Mouse (Mus musculus) limb, embryonic 15.5 days (tissue): ENCODE measurements around the gene Zmym5. TPM values are rescaled to one million over a fixed set of nuclear protein-coding genes. Genes with fewer than 3 reads are reported as not detected.
A peak's percentile ranks its signal among the peaks of the same experiment; 100 is the strongest.
"Not testable (repeated sequence)": the region's sequence is repeated elsewhere in the genome, so short reads cannot be mapped to it uniquely, and the experiment has no call there.

Source experiments
- ATAC-seq: fragments of 200-750 bp; cut with Nextera tagmentation; 2 replicates; pipeline ENCODE4 v1.8.0; 2017; ENCODE audit warnings: low read depth, moderate TSS enrichment; ENCODE audit not compliant: insufficient number of reproducible peaks, low FRiP score, low TSS enrichment
- H3K27ac ChIP-seq: fragments of 300-500 bp; sonication (generic); 2 replicates; pipeline ENCODE4 v1.5.1; 2015; ENCODE audit warnings: moderate library complexity, mild to moderate bottlenecking, inconsistent platforms
- H3K27me3 ChIP-seq: fragments of 300-500 bp; sonication (generic); 2 replicates; pipeline ENCODE4 v1.6.1; 2015; ENCODE audit warnings: inconsistent platforms
- H3K36me3 ChIP-seq: fragments of 300-500 bp; sonication (generic); 2 replicates; pipeline ENCODE4 v1.6.1; 2015; ENCODE audit warnings: inconsistent platforms
- H3K4me1 ChIP-seq: fragments of 300-500 bp; sonication (generic); 2 replicates; pipeline ENCODE4 v1.6.1; 2015; ENCODE audit warnings: inconsistent platforms
- H3K4me2 ChIP-seq: fragments of 300-500 bp; sonication (generic); 2 replicates; pipeline ENCODE4 v1.6.1; 2015; ENCODE audit warnings: mild to moderate bottlenecking, inconsistent platforms
- H3K4me3 ChIP-seq: fragments of 300-500 bp; sonication (generic); 2 replicates; pipeline ENCODE4 v1.5.1; 2015; ENCODE audit warnings: mild to moderate bottlenecking, inconsistent platforms
- H3K9ac ChIP-seq: fragments of 300-500 bp; sonication (generic); 2 replicates; pipeline ENCODE4 v1.6.1; 2015; ENCODE audit warnings: inconsistent platforms
- H3K9me3 ChIP-seq: fragments of 300-500 bp; sonication (generic); 2 replicates; pipeline ENCODE4 v1.6.1; 2016; ENCODE audit warnings: inconsistent platforms
- WGBS: fragments of 180-500 bp; shearing (Covaris S2); methylation state at CpG from one replicate; pipeline ENCODE4 v1.1.7; 2015; 5-methylcytosine and 5-hydroxymethylcytosine counted together
- polyA plus RNA-seq: library from polyadenylated mRNA; unstranded; fragments of >200 nt; fragmentation: Nextera tagmentation; extraction: Ambion mirVana; gene quantifications from 2 replicates; pipeline ENCODE4 v1.2.1, GENCODE M21; 2015

Zmym5 gene
- polyA plus RNA-seq, result 25.9 and 26.4 TPM in 2 replicates

GRCm38 (mm10) chr14:56811701-56812339, at the start of gene Zmym5:
Zmym5 (minus strand) TSS chr14:56811716.
- not testable (repeated sequence) for H3K9me3 ChIP-seq, H3K27me3 ChIP-seq, H3K4me1 ChIP-seq, H3K36me3 ChIP-seq
- ATAC-seq, result peak; percentile 97
- Histone ChIP-seq H3K27ac (peak within 1 kb of the TSS; percentile 95), H3K4me3 (peak within 1 kb of the TSS; percentile 64), H3K4me2 (peak within 1 kb of the TSS; percentile 70), H3K9ac (peak within 1 kb of the TSS; percentile 70)
- WGBS, result under 1% methylated on average over 50 of the region's 72 CpGs

- H3K4me3 ChIP-seq, result no peak overlapping the region
- no peak overlapping the region for H3K27ac ChIP-seq
- H3K27me3 ChIP-seq, result no peaks in the 10 kb centered on the region
- no peak overlapping the region for H3K4me2 ChIP-seq
- no peaks in the 10 kb centered on the region for H3K4me1 ChIP-seq
- H3K9me3 ChIP-seq, result no peaks in the 10 kb centered on the region
- no peaks in the 10 kb centered on the region for H3K36me3 ChIP-seq
- WGBS, result 73% methylated on average over 2 of the region's 2 CpGs
- no peak overlapping the region for H3K9ac ChIP-seq
- no peak for ATAC-seq
Observed at GRCm38 (mm10) chr14:56849681-56850080, 38.2 kb upstream of the Zmym5 start.

- H3K4me3 ChIP-seq, result no peak overlapping the region
- H3K36me3 ChIP-seq, result no peaks in the 10 kb centered on the region
- H3K9ac ChIP-seq, result no peak overlapping the region
- no peak overlapping the region for H3K4me2 ChIP-seq
- H3K27me3 ChIP-seq, result no peaks in the 10 kb centered on the region
- no peak for ATAC-seq
- 69% methylated on average over 2 of the region's 2 CpGs for WGBS
- H3K4me1 ChIP-seq, result no peaks in the 10 kb centered on the region
- no peaks in the 10 kb centered on the region for H3K9me3 ChIP-seq
- no peak overlapping the region for H3K27ac ChIP-seq
Observed at GRCm38 (mm10) chr14:56848322-56848721, 36.8 kb upstream of the Zmym5 start.

DNA sequence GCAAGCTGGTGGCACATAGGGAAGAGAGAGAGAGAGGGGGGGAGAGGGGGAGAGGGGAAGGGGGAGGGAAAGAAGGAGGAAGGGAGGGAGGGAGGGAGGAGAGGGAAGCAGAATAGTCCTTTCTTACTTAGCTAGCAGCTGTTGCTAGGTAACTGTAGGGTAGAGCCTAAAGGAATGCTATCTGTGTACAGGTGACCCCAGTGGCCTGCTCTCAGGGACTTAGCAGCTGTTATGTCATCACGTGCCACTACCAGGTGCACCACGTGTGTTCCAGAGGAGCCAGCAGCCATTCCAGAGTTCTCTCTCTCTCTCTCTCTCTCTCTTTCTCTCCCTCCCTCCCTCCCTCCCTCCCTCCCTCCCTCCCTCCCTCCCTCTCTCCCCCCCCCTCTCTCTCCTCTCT, 33.0 kb upstream of the Zmym5 start:
- H3K27me3 ChIP-seq, result no peaks in the 10 kb centered on the region
- ATAC-seq, result no peak
- WGBS, result 28% methylated on average over 2 of the region's 2 CpGs

GRCm38 (mm10) chr14:56844033-56844432, 32.5 kb upstream of the Zmym5 start:
- 32% methylated on average over 4 of the region's 4 CpGs for WGBS
- H3K4me1 ChIP-seq, result no peaks in the 10 kb centered on the region
- no peak overlapping the region for H3K9ac ChIP-seq
- H3K27ac ChIP-seq, result no peak overlapping the region
- no peak overlapping the region for H3K4me3 ChIP-seq
- H3K27me3 ChIP-seq, result no peaks in the 10 kb centered on the region
- no peak for ATAC-seq
- no peaks in the 10 kb centered on the region for H3K36me3 ChIP-seq
- H3K9me3 ChIP-seq, result no peaks in the 10 kb centered on the region
- H3K4me2 ChIP-seq, result no peak overlapping the region

More for the DNA sequence above, 33.0 kb upstream of the Zmym5 start:
- Histone ChIP-seq H3K4me1 (no peaks in the 10 kb centered on the region), H3K27ac (no peak overlapping the region), H3K4me3 (no peak overlapping the region), H3K9me3 (no peaks in the 10 kb centered on the region), H3K9ac (no peak overlapping the region), H3K36me3 (no peaks in the 10 kb centered on the region), H3K4me2 (no peak overlapping the region)

DNA sequence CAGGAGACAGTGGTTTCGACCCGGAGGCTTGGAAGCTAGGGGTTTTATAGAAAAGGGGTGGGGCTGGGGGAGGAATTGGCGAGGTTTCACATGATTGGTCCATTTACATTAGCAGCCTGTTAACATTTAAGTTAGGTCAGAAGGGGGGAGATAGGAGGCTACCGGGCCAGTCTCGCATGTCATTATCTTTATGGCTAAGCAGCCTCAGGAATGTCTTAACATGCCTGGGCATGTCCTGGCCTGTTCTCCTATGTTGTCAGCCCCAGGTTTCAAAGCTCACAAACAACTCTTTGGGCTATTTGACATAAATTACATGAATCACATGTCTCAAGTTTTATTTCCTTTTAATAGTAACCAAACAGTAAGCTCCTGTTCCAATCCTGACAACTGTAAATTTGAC, 23.1 kb upstream of the Zmym5 start:
- H3K9me3 ChIP-seq, H3K4me3 ChIP-seq, H3K36me3 ChIP-seq, H3K4me2 ChIP-seq, H3K9ac ChIP-seq, H3K27me3 ChIP-seq, H3K4me1 ChIP-seq, ATAC-seq, H3K27ac ChIP-seq: not testable (repeated sequence)
- 73% methylated on average over 5 of the region's 5 CpGs for WGBS

- not testable (repeated sequence) for H3K27ac ChIP-seq
Observed at GRCm38 (mm10) chr14:56833211-56833610, 21.7 kb upstream of the Zmym5 start.

DNA sequence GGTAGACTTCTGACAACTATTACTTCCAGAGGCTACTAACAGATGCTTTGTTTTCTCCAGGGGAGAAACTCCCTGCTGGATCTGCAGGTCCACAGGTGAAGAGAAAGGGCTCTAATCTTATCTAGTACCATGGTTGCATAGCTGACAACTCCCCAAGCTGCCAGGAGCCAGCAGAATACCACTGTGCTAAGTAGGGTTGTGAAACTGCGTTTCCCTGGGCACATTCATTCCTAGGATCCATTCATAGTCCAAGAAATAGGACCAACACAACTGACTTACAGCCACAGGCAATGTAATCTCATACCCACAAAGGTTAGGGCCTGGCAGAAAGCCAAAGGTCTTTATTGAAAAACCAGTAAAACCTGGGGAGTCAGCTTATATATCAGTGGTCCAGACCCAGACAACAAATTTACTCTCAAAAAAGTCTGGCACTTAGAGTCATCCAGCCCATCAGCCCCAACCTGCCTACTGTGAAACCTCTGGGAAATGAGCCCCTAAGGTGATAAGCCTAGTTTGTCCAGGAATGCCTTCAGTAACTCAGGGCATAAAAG, 21.1 kb upstream of the Zmym5 start:
- Histone ChIP-seq H3K4me1 (peaks cover 6% of the 10 kb centered on the region), H3K27me3 (no peaks in the 10 kb centered on the region), H3K36me3 (no peaks in the 10 kb centered on the region), H3K4me3 (no peak overlapping the region), H3K4me2 (no peak overlapping the region), H3K9ac (no peak overlapping the region), H3K27ac (no peak overlapping the region), H3K9me3 (no peaks in the 10 kb centered on the region)
- 13% methylated on average over 1 of the region's 1 CpGs for WGBS
- ATAC-seq, result no peak

More at GRCm38 (mm10) chr14:56833211-56833610, 21.7 kb upstream of the Zmym5 start:
- not testable (repeated sequence) for H3K27me3 ChIP-seq, H3K9me3 ChIP-seq, H3K36me3 ChIP-seq, H3K4me1 ChIP-seq, ATAC-seq, H3K4me3 ChIP-seq, H3K9ac ChIP-seq, H3K4me2 ChIP-seq
- WGBS, result 38% methylated on average over 10 of the region's 10 CpGs

DNA sequence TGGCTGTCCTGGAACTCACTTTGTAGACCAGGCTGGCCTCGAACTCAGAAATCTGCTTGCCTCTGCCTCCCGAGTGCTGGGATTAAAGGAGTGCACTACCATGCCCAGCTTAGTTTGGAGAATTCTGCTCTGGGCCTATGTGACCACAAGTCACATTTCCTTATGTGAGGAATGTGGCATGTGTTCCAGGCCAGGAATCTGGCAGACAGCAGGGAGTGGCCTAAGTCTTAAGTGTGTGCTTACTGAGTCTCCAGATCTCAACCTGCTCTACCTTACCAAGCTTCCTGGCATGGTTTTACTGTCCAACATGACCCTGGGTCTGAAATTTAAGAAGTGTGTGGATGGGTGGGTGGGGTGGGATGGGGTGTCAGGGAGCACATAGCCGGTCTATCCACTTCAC, 20.6 kb upstream of the Zmym5 start:
- no peak overlapping the region for H3K9ac ChIP-seq
- H3K27me3 ChIP-seq, result no peaks in the 10 kb centered on the region
- no peak for ATAC-seq
- no peak overlapping the region for H3K4me3 ChIP-seq
- H3K36me3 ChIP-seq, result no peaks in the 10 kb centered on the region
- 78% methylated on average over 3 of the region's 3 CpGs for WGBS
- no peaks in the 10 kb centered on the region for H3K9me3 ChIP-seq
- peaks cover 6% of the 10 kb centered on the region for H3K4me1 ChIP-seq
- no peak overlapping the region for H3K4me2 ChIP-seq
- H3K27ac ChIP-seq, result no peak overlapping the region

- H3K4me1 ChIP-seq, result peaks cover 6% of the 10 kb centered on the region
- H3K27ac ChIP-seq, result no peak overlapping the region
- no peaks in the 10 kb centered on the region for H3K27me3 ChIP-seq
- no peak overlapping the region for H3K4me3 ChIP-seq
- H3K36me3 ChIP-seq, result no peaks in the 10 kb centered on the region
- no peaks in the 10 kb centered on the region for H3K9me3 ChIP-seq
- ATAC-seq, result no peak
- H3K4me2 ChIP-seq, result no peak overlapping the region
- H3K9ac ChIP-seq, result no peak overlapping the region
Observed at GRCm38 (mm10) chr14:56830491-56831045, 19.1 kb upstream of the Zmym5 start.

DNA sequence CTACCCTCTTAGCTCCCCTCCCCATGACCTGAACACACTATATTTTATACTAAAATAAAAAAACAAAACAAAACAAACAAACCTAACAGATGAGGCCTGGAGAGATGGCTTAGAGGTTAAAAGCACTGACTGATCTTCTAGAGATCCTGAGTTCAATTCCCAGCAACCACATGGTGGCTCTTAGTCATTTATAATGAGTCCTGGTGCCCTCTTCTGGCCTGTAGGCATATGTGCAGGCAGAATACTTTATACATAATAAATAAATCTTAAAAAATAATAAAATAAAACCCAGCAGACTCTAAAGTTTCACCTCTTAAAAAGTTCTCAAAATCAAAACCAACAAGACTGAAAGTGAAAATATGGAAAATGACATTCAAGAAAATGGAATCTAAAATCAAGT, 13.0 kb upstream of the Zmym5 start:
- Histone ChIP-seq H3K9ac (no peak overlapping the region), H3K9me3 (no peaks in the 10 kb centered on the region), H3K27ac (no peak overlapping the region), H3K36me3 (no peaks in the 10 kb centered on the region), H3K27me3 (no peaks in the 10 kb centered on the region), H3K4me2 (no peak overlapping the region), H3K4me3 (no peak overlapping the region), H3K4me1 (no peaks in the 10 kb centered on the region)
- no peak for ATAC-seq

- H3K36me3 ChIP-seq, result no peaks in the 10 kb centered on the region
- no peak overlapping the region for H3K4me2 ChIP-seq
- H3K27me3 ChIP-seq, result no peaks in the 10 kb centered on the region
- H3K9me3 ChIP-seq, result no peaks in the 10 kb centered on the region
- H3K9ac ChIP-seq, result no peak overlapping the region
- H3K27ac ChIP-seq, result peak overlapping the region; percentile 60
- no peak for ATAC-seq
- WGBS, result 8% methylated on average over 11 of the region's 11 CpGs
- H3K4me1 ChIP-seq, result peaks cover 7% of the 10 kb centered on the region
- no peak overlapping the region for H3K4me3 ChIP-seq
Observed at GRCm38 (mm10) chr14:56817616-56818015, 6.1 kb upstream of the Zmym5 start.
